Mouse (Mus musculus): ENCODE results near the gene Ttll5. TPM values are rescaled to one million over a fixed set of nuclear protein-coding genes. Genes with fewer than 3 reads are reported as not detected.

The Ttll5 gene
- polyA plus RNA-seq, 1 experiment = 88.4 TPM

DNA sequence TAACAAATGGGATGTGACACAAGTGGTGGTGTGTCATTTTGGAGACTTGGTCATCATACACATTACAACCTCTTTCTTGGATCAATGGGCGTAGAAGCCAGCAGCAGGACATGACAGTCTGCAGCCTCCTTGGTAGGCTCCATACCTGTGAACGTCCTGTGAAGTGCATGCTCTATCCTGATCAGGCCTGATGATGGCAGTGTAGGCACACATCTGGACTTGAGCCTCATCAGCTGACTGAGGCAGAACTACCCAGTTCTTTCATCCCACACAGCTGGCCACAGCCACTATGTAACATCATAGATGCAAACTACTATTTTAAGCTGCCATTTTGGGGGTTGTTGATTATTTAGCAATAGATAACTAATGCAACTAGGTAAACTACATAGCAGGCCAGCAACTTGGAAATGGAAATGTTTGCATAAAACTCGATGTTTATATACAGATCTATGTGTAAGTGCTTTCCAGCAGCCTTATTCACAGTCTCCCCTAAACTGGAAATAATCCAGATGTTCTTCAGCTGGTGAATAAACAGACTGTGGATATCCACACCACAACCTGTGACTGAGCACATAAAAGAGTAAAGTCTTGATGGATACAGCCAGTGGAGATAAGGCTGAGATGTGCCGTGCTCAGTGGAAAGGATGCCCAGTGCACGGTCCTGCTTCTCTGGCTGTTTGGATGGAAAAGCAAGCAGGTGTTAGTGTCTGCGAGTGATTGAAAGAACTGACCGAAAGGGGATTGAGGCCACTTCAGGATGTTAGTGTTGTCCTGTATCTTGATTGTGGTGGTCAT is 23.9 kb downstream of the Ttll5 start:
- no peak overlapping the region for H3K4me3 ChIP-seq (replicated peaks; ENCODE audit: insufficient read depth, low read depth, low read length)
- peak in 1 of 2 experiments; percentile 32 for DNase-seq
- H3K4me1 ChIP-seq (ENCODE audit: control insufficient read depth, insufficient read depth, low read length) = no peaks in the 10 kb centered on the region
- no peak overlapping the region for H3K27ac ChIP-seq (ENCODE audit: insufficient read depth, low read length)
- no peaks in the 10 kb centered on the region for H3K27me3 ChIP-seq (ENCODE audit: control insufficient read depth, insufficient read depth, low read length)
- WGBS = 83% methylated on average over 7 of the region's 7 CpGs
- no peak for TF ChIP-seq POLR2A (IDR thresholded peaks at IDR 0.05; ENCODE audit: borderline replicate concordance, insufficient read depth, low read length)
- peak; percentile 40; the same call in 1 of the 2 replicates for TF ChIP-seq CTCF (IDR thresholded peaks at IDR 0.05; ENCODE audit: borderline replicate concordance, insufficient read depth, low read depth, low read length)

DNA sequence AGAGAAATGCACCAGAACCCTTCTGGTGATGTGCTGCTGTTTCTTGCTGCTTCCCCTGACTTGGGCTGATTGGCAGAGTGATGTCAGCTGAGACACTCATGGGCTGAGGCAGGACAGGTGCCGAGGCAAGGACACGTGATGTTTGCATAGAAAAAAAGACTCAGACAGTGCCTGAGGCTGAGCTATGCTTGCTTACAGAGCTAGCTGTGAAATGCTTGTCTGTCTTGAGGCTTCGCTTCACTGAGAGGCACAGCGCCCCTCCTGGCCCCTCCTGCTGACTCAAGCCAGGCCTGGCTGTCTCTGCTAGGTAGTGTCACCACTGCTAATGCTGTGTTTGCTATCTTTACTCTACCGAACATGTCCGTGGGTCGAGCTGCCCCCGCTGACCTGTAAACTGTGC is 26.2 kb downstream of the Ttll5 start:
- 87% methylated on average over 8 of the region's 8 CpGs for WGBS

DNA sequence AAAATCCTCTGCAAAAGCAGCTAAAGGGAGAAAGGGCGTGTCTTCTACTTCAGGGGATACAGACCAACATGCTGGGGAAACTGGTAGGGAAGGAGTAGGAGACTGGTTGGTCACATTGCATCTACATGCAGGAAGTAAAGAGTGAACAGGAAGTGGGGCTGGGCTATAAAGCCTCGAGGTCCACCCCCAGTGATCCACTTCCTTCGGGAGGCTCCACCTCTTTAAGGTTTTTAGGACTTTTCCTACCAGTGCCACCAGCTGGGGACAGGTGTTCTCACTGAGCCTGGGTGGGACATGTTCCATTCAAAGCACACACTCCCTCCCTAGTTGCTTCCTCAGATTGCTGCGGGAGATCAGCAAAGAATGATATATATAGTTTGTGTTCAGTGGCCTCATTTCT is 29.4 kb downstream of the Ttll5 start:
- Histone ChIP-seq H3K4me1 (ENCODE audit: control insufficient read depth, insufficient read depth, low read length) (no peaks in the 10 kb centered on the region; the same call in 1 of the 2 replicates), H3K4me3 (replicated peaks; ENCODE audit: insufficient read depth, low read depth, low read length) (no peak overlapping the region), H3K27ac (ENCODE audit: insufficient read depth, low read length) (no peak overlapping the region), H3K27me3 (ENCODE audit: control insufficient read depth, insufficient read depth, low read length) (no peaks in the 10 kb centered on the region)
- DNase-seq = no peak
- 92% methylated on average over 4 of the region's 4 CpGs for WGBS
- TF ChIP-seq CTCF (IDR thresholded peaks at IDR 0.05; ENCODE audit: borderline replicate concordance, insufficient read depth, low read depth, low read length) = no peak
- TF ChIP-seq POLR2A (IDR thresholded peaks at IDR 0.05; ENCODE audit: borderline replicate concordance, insufficient read depth, low read length) = no peak

More for the DNA sequence above, 26.2 kb downstream of the Ttll5 start:
- H3K27ac ChIP-seq (ENCODE audit: insufficient read depth, low read length) = no peak overlapping the region
- TF ChIP-seq POLR2A (IDR thresholded peaks at IDR 0.05; ENCODE audit: borderline replicate concordance, insufficient read depth, low read length) (no peak), CTCF (IDR thresholded peaks at IDR 0.05; ENCODE audit: borderline replicate concordance, insufficient read depth, low read depth, low read length) (no peak)
- H3K4me3 ChIP-seq (replicated peaks; ENCODE audit: insufficient read depth, low read depth, low read length) = no peak overlapping the region
- H3K27me3 ChIP-seq (ENCODE audit: control insufficient read depth, insufficient read depth, low read length) = no peaks in the 10 kb centered on the region
- H3K4me1 ChIP-seq (ENCODE audit: control insufficient read depth, insufficient read depth, low read length) = no peaks in the 10 kb centered on the region
- DNase-seq = no peak

DNA sequence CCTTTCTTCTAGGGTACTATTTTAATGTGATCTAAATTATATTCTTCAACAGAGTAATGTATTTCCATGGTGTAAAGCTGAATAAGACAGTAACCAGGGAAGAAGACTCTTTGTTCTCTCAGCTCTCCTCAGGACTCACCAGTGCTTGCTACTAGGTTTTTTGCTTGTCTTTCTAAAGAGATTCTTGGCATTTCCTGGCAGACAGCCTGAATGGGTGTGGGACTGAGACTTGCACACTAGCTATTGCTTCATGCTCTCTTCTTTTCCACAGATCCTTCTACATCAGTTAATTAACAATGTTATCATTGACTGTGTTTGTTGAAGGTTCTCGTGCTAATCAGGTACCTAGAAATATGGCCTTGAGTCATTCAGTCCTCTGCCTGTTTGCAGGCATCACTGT is 29.8 kb downstream of the Ttll5 start:
- Histone ChIP-seq H3K27me3 (ENCODE audit: control insufficient read depth, insufficient read depth, low read length) (no peaks in the 10 kb centered on the region), H3K27ac (ENCODE audit: insufficient read depth, low read length) (no peak overlapping the region), H3K4me1 (ENCODE audit: control insufficient read depth, insufficient read depth, low read length) (peaks cover 2% of the 10 kb centered on the region; the same call in 1 of the 2 replicates), H3K4me3 (replicated peaks; ENCODE audit: insufficient read depth, low read depth, low read length) (no peak overlapping the region)
- WGBS = 94% methylated on average over 1 of the region's 1 CpGs
- no peak for DNase-seq
- TF ChIP-seq POLR2A (IDR thresholded peaks at IDR 0.05; ENCODE audit: borderline replicate concordance, insufficient read depth, low read length) (no peak), CTCF (IDR thresholded peaks at IDR 0.05; ENCODE audit: borderline replicate concordance, insufficient read depth, low read depth, low read length) (no peak)

DNA sequence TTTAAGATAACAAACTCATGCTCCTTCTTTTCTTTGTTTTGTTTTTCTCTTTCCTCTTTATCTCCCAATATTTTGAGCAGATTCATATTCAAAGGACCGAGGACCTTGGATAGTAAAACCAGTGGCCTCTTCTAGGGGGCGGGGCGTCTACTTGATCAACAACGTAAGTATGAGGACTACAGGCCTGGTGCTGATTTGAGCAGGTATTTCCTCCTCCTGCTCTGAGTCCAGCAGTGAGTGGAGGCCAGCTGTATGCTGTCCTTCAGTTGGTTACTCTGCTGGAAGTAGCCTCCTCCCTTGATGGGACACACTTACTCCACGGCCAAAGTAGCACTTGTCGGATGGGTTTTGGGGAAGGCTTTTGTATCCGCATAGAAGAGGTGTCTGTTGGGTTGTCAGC is 32.8 kb downstream of the Ttll5 start:
- no peak for TF ChIP-seq CTCF (IDR thresholded peaks at IDR 0.05; ENCODE audit: borderline replicate concordance, insufficient read depth, low read depth, low read length)
- TF ChIP-seq POLR2A (IDR thresholded peaks at IDR 0.05; ENCODE audit: borderline replicate concordance, insufficient read depth, low read length) = no peak
- H3K4me1 ChIP-seq (ENCODE audit: control insufficient read depth, insufficient read depth, low read length) = peaks cover 8% of the 10 kb centered on the region; the same call in 1 of the 2 replicates
- H3K27ac ChIP-seq (ENCODE audit: insufficient read depth, low read length) = no peak overlapping the region
- DNase-seq = no peak
- no peak overlapping the region for H3K4me3 ChIP-seq (replicated peaks; ENCODE audit: insufficient read depth, low read depth, low read length)
- WGBS = 93% methylated on average over 7 of the region's 7 CpGs
- no peaks in the 10 kb centered on the region for H3K27me3 ChIP-seq (ENCODE audit: control insufficient read depth, insufficient read depth, low read length)

DNA sequence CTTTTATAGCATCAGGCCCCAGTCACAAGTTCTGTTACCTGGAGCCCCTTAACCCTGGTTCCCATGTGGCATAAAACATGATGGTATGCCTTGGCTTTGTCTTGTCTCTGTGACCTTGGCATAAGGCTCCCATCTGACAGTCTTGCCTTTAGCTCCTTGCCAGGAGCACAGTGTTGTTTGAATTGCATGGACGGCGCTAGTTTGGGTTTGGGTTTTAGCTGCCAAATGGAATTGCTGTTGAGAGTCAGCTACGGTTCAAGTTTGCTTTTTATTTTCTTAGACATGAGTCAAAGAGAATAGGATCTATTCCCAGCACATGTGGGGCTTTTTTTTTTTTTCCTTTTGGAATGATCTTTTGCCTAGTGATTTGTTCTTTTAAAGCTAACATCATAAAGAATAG is 34.7 kb downstream of the Ttll5 start:
- Histone ChIP-seq H3K27me3 (ENCODE audit: control insufficient read depth, insufficient read depth, low read length) (no peaks in the 10 kb centered on the region), H3K4me1 (ENCODE audit: control insufficient read depth, insufficient read depth, low read length) (peaks cover 13% of the 10 kb centered on the region; the same call in 1 of the 2 replicates), H3K4me3 (replicated peaks; ENCODE audit: insufficient read depth, low read depth, low read length) (no peak overlapping the region), H3K27ac (ENCODE audit: insufficient read depth, low read length) (no peak overlapping the region)
- DNase-seq = no peak
- WGBS = 52% methylated on average over 3 of the region's 3 CpGs
- no peak for TF ChIP-seq POLR2A (IDR thresholded peaks at IDR 0.05; ENCODE audit: borderline replicate concordance, insufficient read depth, low read length)

DNA sequence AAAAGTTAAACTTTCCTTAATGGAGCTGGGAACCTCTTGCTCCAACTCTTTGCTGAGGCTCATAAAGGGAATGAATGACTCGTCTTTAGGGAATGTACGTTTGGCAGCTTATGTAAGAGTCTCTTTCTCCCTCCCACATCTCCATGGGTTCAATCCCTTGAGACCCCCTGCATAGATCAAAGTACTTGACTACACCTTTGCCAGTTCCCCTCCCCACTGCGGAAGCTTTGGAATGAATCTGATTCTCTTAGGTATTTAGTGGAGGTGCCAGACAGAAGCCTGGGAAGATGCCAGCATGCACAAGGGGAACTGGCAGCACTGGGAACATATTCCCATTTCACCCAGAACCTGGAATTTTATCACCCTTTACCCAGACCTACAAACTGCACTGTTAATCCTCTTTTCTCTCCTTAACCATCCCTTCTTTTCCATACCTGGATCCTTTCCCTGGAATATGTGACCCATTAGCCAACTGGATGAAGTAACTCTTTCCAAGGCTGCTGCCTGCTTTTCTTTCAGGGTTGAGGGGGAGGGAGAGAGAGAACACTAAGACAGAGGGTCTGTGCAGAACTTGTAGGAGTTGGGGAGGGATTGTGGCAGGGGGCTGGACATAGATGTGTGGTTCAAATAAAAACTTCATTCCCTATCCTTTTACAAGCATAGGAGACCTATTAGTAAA is 35.2 kb downstream of the Ttll5 start:
- WGBS = 33% methylated on average over 3 of the region's 3 CpGs
- H3K4me1 ChIP-seq (ENCODE audit: control insufficient read depth, insufficient read depth, low read length) = peaks cover 13% of the 10 kb centered on the region; the same call in 1 of the 2 replicates
- TF ChIP-seq POLR2A (IDR thresholded peaks at IDR 0.05; ENCODE audit: borderline replicate concordance, insufficient read depth, low read length) (no peak), CTCF (IDR thresholded peaks at IDR 0.05; ENCODE audit: borderline replicate concordance, insufficient read depth, low read depth, low read length) (no peak)
- H3K27ac ChIP-seq (ENCODE audit: insufficient read depth, low read length) = no peak overlapping the region
- no peak overlapping the region for H3K4me3 ChIP-seq (replicated peaks; ENCODE audit: insufficient read depth, low read depth, low read length)
- H3K27me3 ChIP-seq (ENCODE audit: control insufficient read depth, insufficient read depth, low read length) = no peaks in the 10 kb centered on the region
- DNase-seq = peak; percentile 30 to 40

All from cerebellum, adult 2 months (tissue).